Comparison of ENCODE assay signal across 12 mouse cellular contexts in the genomic region with DNA sequence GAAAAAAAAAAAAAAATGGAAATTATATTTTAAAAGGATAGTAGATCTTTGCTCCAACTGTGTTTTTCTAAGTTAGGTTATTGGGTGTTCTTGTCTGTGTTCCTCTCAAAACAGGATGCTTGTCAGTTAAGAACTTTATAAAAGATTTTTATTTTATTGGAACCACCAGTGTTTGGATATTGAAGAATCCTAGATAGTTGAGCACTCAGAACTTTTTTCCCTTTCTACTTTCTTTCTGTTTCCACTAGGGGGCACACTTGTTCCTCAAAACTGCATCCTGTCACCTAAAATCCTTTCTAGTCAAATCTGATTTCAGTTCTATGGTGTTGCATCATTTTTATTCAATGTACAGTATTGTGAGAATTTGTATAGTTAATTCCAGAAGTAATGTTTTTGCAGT. TPM values are rescaled to one million over a fixed set of nuclear protein-coding genes. Genes with fewer than 3 reads are reported as not detected.
DNase-seq lines count a peak whose midpoint lies in the region; ATAC-seq lines count a peak whose summit lies in the region.
"Had no signal": no experiment of that assay in that cellular context is flagged by ENCODE, and none has a peak within 500 bp of the region (broad histone marks: within the 10 kb centered on the region; RNA-seq: fewer than 3 reads in every experiment).

No protein-coding gene starts in this region.

- ATAC-seq in frontal cortex, adult (ENCODE audit: low TSS enrichment) = 0 out of 2 replicates have a peak, but pooled peaks have one; percentile 34
- no peak for ATAC-seq in midbrain, embryonic 14.5 days (ENCODE audit: low FRiP score, low TSS enrichment)
- no peak for ATAC-seq in midbrain, embryonic 16.5 days

- no peak overlapping the region for H3K4me3 ChIP-seq in midbrain, embryonic 14.5 days (replicated peaks; ENCODE audit: low read depth, low read length)
- H3K4me3 ChIP-seq in midbrain, embryonic 16.5 days (ENCODE audit: low read depth, low read length) = no peak overlapping the region
- H3K4me3 ChIP-seq: embryonic facial prominence, embryonic 15.5 days; limb, embryonic 12.5 days; neural tube, embryonic 13.5 days had no signal

- no peak overlapping the region for H3K9ac ChIP-seq in midbrain, embryonic 14.5 days (replicated peaks; ENCODE audit: low read length)
- H3K9ac ChIP-seq in midbrain, embryonic 16.5 days (ENCODE audit: low read depth, low read length) = no peak overlapping the region
- H3K9ac ChIP-seq: embryonic facial prominence, embryonic 15.5 days; limb, embryonic 12.5 days; neural tube, embryonic 13.5 days had no signal

- no peaks in the 10 kb centered on the region for H3K27me3 ChIP-seq in midbrain, embryonic 14.5 days (ENCODE audit: control insufficient read depth, insufficient read depth, low read length)
- H3K27me3 ChIP-seq in midbrain, embryonic 16.5 days (ENCODE audit: control insufficient read depth, insufficient read depth, low read depth, low read length) = no peaks in the 10 kb centered on the region
- H3K27me3 ChIP-seq: embryonic facial prominence, embryonic 15.5 days; limb, embryonic 12.5 days; neural tube, embryonic 13.5 days had no signal

- DNase-seq in frontal cortex, postnatal 36 days (ENCODE audit: low spot score in 2 of 2) = no peak
- peak; percentile 67 for DNase-seq in midbrain, embryonic 14.5 days
- DNase-seq in embryo, embryonic 11 days = peak; percentile 40
- peak; percentile 39 for DNase-seq in retina, postnatal 1 day
- DNase-seq in gastrocnemius, postnatal 36 days = no peak
- DNase-seq in layer of hippocampus, postnatal 25 days (ENCODE audit: extremely low spot score in 1 of 2, low spot score in 1 of 2) = no peak
- DNase-seq: heart, postnatal 36 days had no signal

- no peak overlapping the region for H3K27ac ChIP-seq in midbrain, embryonic 14.5 days (replicated peaks; ENCODE audit: low read depth, low read length)
- no peak overlapping the region for H3K27ac ChIP-seq in midbrain, embryonic 16.5 days (ENCODE audit: low read length)
- H3K27ac ChIP-seq: embryonic facial prominence, embryonic 15.5 days; limb, embryonic 12.5 days; neural tube, embryonic 13.5 days had no signal

- H3K36me3 ChIP-seq in midbrain, embryonic 14.5 days (ENCODE audit: control insufficient read depth, insufficient read depth, low read length) = peaks cover 37% of the 10 kb centered on the region
- H3K36me3 ChIP-seq in midbrain, embryonic 16.5 days (ENCODE audit: control insufficient read depth, insufficient read depth, low read length) = no peaks in the 10 kb centered on the region

- H3K4me1 ChIP-seq in midbrain, embryonic 14.5 days (ENCODE audit: control insufficient read depth, insufficient read depth, low read length) = no peaks in the 10 kb centered on the region
- H3K4me1 ChIP-seq in midbrain, embryonic 16.5 days (ENCODE audit: control insufficient read depth, insufficient read depth, low read length) = no peaks in the 10 kb centered on the region
- H3K4me1 ChIP-seq: embryonic facial prominence, embryonic 15.5 days; limb, embryonic 12.5 days; neural tube, embryonic 13.5 days had no signal

- intact Hi-C loops in gastrocnemius, postnatal 36 days (cut with DNase I) = no loop called here

- H3K4me2 ChIP-seq in midbrain, embryonic 14.5 days (ENCODE audit: low read length) = no peak overlapping the region
- H3K4me2 ChIP-seq in midbrain, embryonic 16.5 days (ENCODE audit: low read length) = no peak overlapping the region
- H3K4me2 ChIP-seq: embryonic facial prominence, embryonic 15.5 days; limb, embryonic 12.5 days; neural tube, embryonic 13.5 days had no signal

- H3K9me3 ChIP-seq in midbrain, embryonic 14.5 days (ENCODE audit: control insufficient read depth, low read length) = no peaks in the 10 kb centered on the region
- no peaks in the 10 kb centered on the region for H3K9me3 ChIP-seq in midbrain, embryonic 16.5 days (replicated peaks; ENCODE audit: control insufficient read depth, low read length, poor library complexity, severe bottlenecking)
- H3K9me3 ChIP-seq: embryonic facial prominence, embryonic 15.5 days; limb, embryonic 12.5 days; neural tube, embryonic 13.5 days had no signal

RNA-seq across cellular contexts. Expression of a gene that starts 51.5 kb away (rescaled TPM):
- 1.9 and 3.8 TPM in 2 replicates for polyA plus RNA-seq in midbrain, embryonic 14.5 days (2014; fragmentation: Nextera tagmentation; extraction: Ambion mirVana)
- 3.8 and 4.5 TPM in 2 replicates for polyA plus RNA-seq in midbrain, embryonic 16.5 days (2015; fragmentation: Nextera tagmentation; extraction: Ambion mirVana)
- 10 to 100 TPM; 12.9 to 16.0 TPM for total RNA-seq in gastrocnemius, postnatal 36 days (2021)
- total RNA-seq in layer of hippocampus, postnatal 25 days (2021) = 1 to 10 TPM; 3.7 to 5.0 TPM

Comparison
In these comparisons a context has a peak if more than half of its experiments do, and no peak if none do; other contexts are left out.
1. DNase-seq: peak in midbrain, embryonic 14.5 days (single experiment), embryo, embryonic 11 days (single experiment) and retina, postnatal 1 day (single experiment); none in frontal cortex, postnatal 36 days (0 of 2), gastrocnemius, postnatal 36 days (0 of 2) and layer of hippocampus, postnatal 25 days (0 of 2).